Mouse (Mus musculus): ENCODE measurements around the gene Pax6.

Gene Pax6

GRCm38 (mm10) chr2:105683771-105684410 lies 15.2 kb downstream of the Pax6 start:
- DNase-seq (ENCODE audit: low spot score), result peak; percentile 52

DNA sequence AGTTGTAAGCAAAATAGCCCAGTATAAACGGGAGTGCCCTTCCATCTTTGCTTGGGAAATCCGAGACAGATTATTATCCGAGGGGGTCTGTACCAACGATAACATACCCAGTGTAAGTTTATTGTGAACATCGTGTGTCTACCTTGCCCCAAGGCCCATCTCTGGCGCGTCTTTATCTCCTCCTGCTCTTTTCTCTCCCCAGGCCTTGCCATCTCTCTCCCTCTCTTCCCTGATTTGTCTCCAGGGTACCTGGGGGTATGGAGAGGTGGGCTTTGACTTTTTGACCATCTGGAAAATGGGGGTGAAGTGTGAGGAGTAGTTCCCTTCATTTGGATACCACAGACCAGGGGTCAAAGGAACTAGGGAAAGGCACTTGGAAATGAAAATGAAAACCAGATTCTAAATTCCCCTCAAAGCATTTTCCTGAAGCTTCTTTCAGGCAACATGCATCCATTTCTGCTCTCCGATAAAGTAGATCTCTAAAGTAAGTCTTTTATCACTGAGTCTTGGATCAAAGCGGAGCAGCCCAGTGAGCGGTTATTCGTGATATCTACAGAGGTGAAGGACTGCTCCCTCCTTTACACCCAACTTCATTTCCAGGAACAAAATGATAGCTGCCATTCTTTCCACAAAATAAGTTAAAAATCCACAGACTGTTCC lies 16.4 kb downstream of the Pax6 start:
- peak; percentile 36 for DNase-seq (ENCODE audit: low spot score)

DNA sequence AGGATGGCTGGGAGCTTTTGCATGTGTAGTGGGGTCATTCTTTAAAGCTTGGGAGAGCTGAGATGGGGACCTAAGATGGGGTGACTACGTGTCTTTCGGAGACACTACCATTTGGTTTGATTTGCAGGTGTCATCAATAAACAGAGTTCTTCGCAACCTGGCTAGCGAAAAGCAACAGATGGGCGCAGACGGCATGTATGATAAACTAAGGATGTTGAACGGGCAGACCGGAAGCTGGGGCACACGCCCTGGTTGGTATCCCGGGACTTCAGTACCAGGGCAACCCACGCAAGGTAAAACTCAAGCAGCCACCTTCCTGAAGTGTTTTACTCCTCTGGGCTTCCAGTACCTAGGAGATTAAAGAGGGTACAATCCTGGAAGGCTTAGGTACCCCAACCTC lies 17.0 kb downstream of the Pax6 start:
- no peak for DNase-seq (ENCODE audit: low spot score)

DNA sequence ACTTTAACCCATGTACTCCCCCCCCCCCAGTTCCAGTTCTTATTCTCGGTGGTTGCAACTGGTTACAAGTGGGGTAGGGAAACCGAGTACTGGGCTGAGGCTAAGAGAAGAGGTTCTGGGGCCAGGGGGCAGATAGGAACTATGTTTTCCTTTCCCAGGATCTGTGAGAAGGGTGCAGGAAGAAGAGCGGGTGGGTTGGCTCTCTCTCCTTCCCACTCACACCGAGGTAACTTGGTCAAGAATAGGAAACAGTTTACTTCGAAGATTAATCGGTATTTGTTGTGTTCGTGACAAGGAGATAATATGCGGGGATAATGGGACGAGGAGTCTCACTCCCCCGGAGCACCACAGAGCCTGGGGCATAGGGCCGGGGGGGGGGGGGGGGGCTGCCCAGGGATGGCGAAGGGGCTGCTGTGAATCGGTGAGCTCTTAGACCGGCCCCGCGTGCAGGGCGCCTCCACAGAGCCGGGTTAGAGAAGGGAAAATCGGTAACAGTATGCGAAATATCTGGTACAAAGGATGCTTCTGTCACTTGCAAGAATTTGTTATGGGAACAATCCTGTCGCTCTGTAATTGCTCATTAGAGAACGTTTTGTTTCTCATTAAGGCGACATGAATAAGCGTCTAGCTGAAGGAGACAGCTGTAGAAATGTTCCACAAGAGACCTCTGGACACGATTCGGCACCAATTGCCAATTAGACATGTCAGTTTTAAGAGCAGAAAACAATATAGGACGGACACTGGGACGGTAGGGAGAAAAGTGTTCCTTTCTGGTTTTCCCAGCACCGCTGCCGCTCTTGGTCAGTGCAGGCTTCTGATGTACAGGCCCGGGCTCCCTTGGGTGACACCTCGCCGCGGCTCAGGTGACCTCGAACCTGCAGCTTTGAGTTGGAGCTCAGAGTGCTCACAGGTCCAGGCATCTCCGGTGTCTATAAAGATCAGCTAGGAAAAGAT lies 17.9 kb downstream of the Pax6 start:
- DNase-seq (ENCODE audit: low spot score), result peak; percentile 77

GRCm38 (mm10) chr2:105687317-105687991 lies 18.8 kb downstream of the Pax6 start:
- peak; percentile 85 for DNase-seq (ENCODE audit: low spot score)

GRCm38 (mm10) chr2:105688011-105688410 lies 19.3 kb downstream of the Pax6 start:
- DNase-seq (ENCODE audit: low spot score), result peak; percentile 68

- peak; percentile 69 for DNase-seq (ENCODE audit: low spot score)
Observed at GRCm38 (mm10) chr2:105688436-105689303, 20.0 kb downstream of the Pax6 start.

GRCm38 (mm10) chr2:105689304-105689770 lies 20.6 kb downstream of the Pax6 start:
- DNase-seq (ENCODE audit: low spot score), result peak; percentile 81

- DNase-seq (ENCODE audit: low spot score), result peak; percentile 78
Observed at GRCm38 (mm10) chr2:105689771-105690639, 21.3 kb downstream of the Pax6 start.

GRCm38 (mm10) chr2:105691296-105691695 lies 22.6 kb downstream of the Pax6 start:
- DNase-seq (ENCODE audit: low spot score), result peak; percentile 54

- no peak for DNase-seq (ENCODE audit: low spot score)
Observed at GRCm38 (mm10) chr2:105697741-105698140, 29.0 kb downstream of the Pax6 start.

GRCm38 (mm10) chr2:105698631-105699030 lies 29.9 kb downstream of the Pax6 start:
- no peak for DNase-seq (ENCODE audit: low spot score)

DNA sequence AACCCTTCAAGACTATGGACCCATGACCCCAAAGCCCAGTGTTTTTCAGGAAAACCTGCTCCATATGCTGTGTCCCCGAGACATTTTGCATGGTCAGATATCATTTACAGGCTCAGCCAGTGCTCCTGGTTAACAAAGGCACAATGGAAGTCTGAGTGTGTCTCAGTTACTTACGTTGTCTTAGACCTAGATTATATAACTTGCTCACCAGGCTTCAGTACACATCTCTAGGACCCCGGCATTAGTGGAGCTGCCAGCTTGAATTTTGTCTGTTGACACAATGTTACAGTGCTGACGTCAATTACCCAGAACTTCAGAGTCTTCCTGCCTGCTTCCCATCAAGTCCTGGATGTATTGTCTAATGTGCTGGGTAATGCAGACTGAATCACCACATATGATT lies 33.1 kb downstream of the Pax6 start:
- no peak for DNase-seq (ENCODE audit: low spot score)

DNA sequence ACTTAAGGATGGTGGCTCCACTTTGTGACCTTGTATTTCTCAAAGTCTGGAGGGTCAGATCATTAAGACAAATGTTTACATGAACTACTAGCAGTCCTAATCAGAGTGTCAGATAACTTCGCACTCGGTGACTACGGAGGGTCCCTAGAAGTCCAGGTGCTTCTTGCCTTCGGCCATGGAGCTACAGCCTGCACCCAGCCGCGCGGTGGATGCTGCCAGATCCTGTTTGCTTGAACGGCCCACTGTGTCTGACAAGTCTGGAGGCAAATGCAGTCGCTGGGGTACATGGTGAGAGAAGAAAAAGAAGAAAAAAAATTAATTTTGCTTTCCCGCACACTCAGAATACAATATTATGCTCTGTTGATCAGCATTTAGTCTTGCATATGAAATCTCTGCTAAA lies 33.9 kb downstream of the Pax6 start:
- DNase-seq (ENCODE audit: low spot score), result no peak

GRCm38 (mm10) chr2:105705320-105705719 lies 36.6 kb downstream of the Pax6 start:
- no peak for DNase-seq (ENCODE audit: low spot score)

- DNase-seq (ENCODE audit: low spot score), result no peak
Observed at GRCm38 (mm10) chr2:105709126-105709525, 40.4 kb downstream of the Pax6 start.

GRCm38 (mm10) chr2:105710511-105710910 lies 41.8 kb downstream of the Pax6 start:
- DNase-seq (ENCODE audit: low spot score), result no peak

DNA sequence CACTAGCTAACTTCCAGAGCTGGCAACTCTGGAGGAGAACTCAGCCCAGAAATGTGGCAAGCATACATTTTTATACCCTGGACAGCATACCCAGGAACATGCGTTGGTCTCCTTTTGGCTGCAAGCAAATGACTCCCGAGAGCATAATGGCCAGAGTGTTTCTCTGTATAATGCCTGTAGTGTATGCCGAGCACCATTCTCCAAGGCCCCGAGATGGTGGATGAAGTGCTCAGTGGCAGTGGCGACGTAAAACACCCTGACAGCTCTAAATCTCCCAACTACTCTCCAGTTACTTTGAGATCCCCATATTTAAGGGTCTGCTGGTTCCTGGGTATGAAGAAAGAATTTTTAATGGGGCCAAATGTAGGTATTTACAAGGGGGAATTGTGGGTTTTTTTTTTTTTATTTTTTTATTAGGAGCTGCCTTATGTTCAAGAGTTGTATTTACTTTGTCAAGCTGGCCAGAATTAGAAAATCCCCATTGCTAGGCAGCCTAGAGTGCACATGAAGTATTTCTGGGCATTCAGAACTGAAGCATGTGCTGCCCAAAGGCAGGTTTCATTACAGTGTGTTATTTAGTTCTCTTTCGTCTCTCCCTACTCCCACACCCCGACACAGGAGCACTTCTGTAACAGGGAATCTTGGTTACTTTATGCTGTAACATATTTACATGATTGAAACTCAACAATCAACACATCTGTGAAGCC lies 46.9 kb downstream of the Pax6 start:
- no peak for DNase-seq (ENCODE audit: low spot score)

DNA sequence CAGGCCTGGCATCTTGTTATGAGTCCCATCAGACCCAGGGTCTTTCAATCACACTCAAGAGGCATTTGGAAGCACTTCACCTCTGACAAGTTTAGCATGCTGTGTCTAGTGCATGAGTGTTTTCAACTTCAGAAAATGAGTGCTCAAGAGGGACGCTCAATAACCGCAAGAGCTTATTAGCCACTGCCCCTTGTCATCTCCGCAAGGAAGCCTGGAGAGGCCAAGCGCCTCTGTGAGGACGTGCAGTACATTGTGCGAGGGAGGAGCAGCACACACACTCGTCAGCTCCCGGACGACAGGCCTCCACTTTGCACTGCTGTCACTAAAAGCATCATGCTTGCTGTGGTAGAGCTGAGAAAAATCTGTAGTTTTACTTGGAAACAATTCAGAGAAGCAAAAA lies 58.0 kb downstream of the Pax6 start:
- DNase-seq (ENCODE audit: low spot score), result no peak

All from retina, embryonic 14.5 days (tissue).